Mouse (Mus musculus): Measurements from ENCODE around the gene Agxt.

Agxt gene

DNA sequence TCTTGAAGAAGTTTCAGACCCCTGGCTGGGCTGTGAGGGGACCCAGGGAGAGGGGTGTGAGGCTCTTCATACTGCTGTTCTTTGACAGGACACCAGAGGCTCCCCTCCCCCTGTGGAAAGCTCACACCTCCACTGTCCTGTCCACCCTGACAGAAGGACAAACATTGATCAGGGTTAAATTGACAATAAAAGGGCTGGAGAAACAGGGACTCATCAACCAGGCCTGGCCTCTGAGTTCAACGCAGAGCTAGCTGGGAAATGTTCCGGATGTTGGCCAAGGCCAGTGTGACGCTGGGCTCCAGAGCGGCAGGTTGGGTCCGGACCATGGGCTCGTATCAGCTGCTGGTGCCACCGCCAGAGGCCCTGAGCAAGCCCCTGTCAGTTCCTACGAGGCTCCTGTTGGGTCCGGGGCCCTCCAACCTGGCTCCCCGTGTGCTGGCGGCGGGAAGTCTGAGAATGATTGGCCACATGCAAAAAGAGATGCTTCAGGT lies at the start of gene Agxt:
Agxt (plus strand) TSS at position 205 of the 491 bp plus-strand sequence.
- DNase-seq (ENCODE audit: low spot score), result no peak

DNA sequence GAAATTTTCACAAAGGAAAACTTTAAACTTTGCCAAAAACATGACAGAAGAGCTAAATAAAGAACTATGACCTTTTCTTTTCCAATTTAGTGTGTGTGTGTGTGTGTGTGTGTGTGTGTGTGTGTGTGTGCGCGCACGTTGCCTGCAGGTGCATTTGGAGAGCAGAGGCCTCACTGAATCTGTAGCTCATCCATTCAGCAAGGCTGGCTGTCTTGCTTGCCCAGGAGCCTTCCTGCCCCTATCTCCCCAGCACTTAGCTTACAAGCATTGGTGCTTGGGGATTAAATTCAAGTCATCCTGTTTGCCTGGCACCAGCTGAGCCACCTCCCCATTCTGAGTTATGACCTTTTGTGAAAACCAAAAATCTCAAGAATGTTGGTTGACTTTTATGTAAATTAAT lies 42.5 kb upstream of the Agxt start:
- no peak for DNase-seq (ENCODE audit: low spot score)

DNA sequence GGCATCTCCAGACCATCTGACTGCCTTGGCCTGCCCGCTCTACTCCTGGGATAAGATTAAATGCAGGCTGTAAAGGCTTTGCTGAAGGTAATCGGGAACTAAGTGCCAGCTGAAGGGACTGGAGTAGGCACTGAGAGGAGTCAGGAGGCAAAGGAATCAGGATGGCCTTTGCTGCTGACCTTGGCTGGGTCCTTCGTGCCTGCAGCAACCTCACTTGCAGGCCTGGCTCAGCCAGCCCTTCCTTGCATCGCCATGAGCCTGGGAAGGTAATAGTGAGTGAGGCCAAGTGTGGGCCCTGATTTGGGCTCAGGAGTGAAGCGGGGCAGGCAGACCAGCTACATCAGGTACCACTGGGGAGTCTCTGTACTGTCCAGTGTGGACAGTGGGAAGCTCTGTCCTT lies 36.1 kb upstream of the Agxt start:
- DNase-seq (ENCODE audit: low spot score), result no peak

DNA sequence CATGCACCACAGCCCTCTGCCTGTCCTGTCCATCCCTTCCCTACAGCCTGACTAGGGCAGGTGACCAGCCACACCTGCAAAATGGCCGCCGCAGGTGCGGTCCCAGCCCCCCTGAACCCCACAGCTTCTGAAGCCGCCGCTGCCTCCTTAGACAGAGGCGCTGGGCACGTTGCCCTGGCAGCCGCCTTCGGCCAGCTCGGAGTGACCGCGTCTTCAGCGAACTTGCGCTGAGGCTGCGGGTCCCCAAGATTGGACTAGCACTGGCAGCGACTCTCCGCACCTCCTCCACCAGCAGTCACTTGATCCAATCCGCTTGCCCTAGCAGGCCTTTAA lies 34.8 kb upstream of the Agxt start:
- peak; percentile 30 for DNase-seq (ENCODE audit: low spot score)

DNA sequence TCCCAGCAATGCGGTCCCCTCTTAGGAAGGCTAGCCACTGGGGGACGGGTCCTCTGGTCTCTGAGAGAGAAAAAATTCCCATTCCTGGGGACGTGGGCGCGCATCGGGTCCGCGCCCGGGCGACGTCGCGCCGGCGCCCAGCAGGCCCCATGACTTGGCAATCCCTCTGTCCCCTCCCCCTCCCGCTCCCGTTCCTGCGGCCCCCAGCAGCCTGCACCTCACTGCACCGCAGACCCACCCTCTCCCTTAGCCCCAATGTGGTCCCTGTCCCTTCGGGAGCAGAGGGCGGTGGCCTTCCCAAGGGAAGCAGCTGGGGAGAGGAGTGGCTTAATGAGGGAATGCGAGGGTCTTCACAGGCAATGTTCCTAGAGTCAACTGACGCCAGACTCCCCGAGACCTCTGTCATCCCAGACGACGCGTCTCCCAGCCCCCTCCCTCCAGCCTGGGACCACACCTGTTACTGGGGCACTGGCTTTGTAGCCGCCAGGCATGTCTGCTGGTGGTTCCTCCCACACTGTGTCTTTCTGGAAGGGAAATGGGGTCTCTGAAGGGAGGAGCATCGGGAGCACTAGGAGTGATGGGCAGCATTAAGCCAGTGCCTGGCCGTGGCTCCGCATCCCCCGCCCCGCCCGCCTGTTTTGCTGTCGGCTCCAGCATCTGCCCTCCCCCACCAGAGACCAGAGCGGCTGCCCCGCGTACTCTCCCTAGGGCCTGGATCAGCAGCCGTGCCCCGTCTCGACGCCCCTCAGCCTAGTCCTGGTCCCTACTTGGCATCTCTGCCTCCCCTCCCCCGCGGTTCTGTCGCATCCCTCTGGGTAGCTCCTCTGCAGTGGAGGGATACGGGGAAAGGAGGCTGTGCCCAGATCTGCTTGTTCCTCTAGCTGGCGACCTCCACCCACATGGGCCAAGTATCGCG lies 34.2 kb upstream of the Agxt start:
- DNase-seq (ENCODE audit: low spot score), result peak; percentile 52

DNA sequence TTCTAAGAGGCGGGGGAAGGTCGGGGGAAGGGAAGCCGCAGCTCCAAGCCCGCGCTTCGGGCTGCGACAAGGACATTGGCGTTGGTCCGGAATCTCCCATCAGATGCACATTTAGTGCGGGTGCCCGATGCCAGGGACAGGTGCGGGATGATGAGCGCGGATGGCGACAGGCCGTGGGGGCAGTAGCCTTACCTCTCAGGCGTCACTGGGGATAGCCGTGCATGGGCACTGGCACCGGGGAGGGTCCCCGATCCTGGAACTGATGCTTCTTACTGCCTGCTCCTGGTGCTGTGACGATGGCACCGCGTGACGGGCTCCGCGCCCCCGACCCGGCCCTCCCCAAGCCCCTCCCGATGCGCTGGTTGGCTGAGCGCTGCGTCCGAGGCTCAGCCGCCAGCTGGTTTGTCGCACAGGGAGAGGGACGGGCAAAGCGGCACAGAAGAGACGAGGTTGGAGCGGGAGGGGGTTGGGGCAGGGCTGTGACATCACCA lies 33.4 kb upstream of the Agxt start, which contains the start of gene Kif1a:
Kif1a (minus strand) TSS at position 381 of the 491 bp plus-strand sequence.
- peak; percentile 77 for DNase-seq (ENCODE audit: low spot score)

DNA sequence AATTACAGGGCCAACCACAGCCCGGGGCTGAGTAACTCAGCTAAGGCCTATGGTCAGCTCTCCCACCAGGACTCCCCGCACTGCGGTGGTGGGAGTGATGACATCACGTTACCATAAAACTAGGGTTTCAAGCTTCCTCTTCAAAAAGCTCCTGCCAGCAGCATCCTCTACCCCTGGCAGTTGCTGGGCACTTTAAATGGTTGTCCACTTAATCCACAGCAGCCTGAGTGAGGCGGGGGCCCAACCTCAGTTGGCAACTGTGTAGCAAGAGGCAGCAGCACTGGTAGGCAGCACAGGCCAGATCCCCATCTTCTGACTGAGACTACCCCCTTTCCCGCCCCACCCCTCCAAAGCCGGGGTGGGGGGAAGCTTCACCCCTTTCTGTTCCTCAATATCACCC lies 32.3 kb upstream of the Agxt start:
- no peak for DNase-seq (ENCODE audit: low spot score)

DNA sequence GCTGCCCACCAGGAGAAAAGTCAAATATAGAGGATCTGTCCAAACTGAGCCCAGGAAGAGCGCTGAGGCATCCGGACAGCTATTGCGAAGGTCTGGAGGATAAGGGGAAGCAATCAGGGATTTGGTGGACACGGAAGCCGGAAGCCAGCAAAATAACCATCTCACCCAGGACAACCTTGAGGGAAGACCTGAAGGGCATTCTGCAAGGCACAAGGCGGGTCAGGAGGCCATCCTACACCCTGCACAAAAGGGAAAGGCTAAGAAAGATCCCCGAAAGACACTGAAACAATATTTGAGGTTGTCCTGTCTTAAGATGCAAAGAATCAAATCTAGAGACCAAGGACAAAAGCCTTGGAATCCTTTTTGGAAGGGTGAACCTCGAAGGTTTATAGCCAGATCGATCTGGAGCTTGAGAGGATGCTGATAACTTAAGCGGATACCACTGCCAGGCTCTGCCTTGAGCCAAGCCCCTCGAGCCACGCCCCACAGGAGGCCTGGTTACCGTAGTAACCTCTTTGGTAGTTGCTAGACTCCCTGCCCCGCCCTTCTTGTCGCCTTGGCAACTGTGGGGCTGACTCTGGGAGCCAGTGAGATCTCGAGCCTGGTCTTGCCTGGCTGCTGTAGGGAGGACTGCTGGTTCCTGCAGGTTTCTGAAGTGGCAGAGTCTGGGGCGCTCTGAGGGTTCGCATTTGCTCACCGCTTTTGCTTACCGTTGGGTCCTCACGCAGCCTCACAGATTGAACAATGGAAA lies 20.2 kb upstream of the Agxt start:
- DNase-seq (ENCODE audit: low spot score), result peak; percentile 98

DNA sequence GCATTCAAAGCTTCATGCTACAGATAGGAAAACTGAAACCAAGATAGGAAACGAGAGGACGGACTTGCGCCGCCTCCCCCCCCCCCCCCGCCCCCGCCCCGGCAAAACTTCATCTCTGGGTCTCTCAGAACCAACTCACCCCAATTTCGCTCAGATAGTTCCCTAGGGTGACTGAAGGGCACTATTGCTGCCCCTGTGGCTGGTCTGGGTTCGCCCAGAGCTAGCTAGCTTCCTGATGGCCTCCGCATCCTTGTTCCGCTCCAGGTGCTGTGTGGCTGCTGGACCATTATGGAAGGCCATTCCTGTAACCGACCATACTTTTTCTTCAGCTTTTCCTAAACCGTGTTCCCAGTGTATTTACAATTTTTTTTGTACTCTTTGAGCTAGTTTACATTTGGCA lies 19.6 kb upstream of the Agxt start:
- DNase-seq (ENCODE audit: low spot score), result peak; percentile 33

DNA sequence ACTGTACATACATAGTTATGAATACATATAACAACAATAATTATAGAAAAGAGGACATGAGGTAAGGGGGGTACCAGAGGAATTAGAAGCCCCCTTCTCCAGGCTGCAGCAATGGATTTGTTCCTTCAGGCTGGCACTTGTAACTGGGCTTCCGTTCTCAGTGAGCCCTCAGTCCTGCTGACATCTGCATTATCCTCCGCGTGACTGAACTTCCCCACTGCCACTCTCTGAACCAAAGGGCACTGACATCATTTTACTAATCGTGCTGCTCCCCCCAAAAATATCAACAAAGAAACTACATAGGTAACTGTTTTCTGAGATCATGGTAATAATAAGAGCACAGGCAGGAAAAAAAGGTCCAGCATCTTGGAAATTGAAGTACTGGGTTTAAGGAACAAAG lies 16.2 kb upstream of the Agxt start:
- DNase-seq (ENCODE audit: low spot score), result no peak

DNA sequence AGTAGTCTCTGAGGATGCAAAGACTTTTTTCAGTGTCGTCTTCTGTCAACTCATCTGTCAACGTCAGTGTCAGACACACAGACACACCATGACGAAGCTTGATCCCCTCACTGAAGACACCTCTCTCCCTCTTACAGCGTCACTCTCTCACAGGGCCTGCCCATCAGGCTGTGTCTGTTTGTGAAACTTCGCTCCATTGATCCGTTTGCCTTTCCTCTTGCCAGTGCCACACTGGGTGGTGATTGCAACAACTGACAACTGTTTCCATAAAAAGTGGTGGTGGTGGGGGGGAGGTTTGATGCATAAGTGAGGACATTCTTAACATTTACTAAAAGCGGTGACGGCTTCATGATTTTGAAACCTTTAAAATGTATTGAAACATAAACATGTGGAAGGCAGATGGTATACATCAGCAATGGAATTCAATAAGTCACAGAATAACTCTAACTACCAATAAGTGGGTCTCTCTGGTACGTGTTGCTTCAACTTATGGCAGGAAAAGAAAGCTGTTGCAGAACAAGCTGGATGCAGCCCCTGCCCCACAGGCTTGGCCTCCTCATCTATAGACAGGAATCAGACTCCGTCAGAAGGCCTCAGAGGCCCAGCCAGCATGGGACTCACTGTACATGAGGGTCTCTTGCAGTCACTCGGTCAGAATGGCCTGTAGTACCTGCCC lies 11.7 kb upstream of the Agxt start:
- DNase-seq (ENCODE audit: low spot score), result no peak

DNA sequence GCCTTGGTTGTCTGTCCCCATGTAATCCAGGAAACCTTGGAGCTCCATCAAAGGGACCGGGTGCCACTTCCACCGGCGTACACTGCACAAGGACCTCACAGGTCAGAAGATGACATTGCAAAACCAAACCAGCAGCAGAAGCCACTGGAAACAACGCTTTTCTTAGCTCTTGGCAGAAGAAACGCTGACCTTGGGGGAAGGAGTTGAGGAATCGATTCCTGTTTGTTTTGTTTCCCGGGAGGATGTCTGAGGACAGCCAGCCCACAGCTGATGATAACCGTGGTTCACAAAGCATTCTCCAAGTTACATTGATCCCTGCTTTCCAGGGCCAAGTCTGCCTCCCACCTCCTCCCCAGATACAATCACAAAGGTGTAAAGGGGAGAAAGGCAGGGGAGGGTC lies 11.0 kb upstream of the Agxt start:
- no peak for DNase-seq (ENCODE audit: low spot score)

DNA sequence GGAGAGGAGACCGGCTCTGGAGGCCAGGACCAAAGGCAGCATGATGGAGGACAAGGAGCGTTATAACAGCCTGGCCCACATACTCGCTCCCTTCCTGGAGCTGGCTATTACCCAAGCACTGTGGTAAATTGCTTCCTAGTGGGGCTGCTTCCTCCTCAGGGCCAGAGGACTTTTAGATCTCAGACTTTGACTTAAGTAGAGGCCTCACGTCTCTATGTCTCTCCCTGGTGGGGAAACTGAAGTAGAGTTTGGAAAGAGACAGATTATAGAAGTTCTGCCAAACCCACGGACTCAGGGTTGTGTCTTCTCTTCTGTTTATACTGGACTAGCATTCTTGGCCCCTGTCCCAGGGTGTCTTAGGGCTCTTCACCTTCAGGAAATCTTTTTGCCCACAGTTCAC lies 9.8 kb upstream of the Agxt start:
- DNase-seq (ENCODE audit: low spot score), result no peak

DNA sequence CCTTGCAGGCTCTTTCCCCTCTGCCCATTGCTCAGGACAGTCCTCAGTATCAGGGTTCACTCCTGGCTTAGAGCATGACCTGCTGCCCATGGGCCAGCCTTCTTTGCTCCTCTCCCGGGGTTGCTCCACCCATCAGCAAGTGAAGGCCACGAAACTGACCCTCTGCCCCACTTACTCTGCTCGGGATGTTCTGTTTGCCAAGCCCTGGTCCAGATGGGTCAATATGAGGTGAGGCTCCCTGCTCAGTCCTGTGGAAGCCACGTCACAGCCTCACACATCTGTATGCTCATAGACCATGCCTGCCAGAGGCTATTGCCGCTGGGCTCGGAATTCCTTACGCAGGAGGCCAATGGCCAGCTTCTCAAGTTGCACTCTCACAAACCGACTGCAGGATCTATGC lies 6.8 kb upstream of the Agxt start:
- no peak for DNase-seq (ENCODE audit: low spot score)

DNA sequence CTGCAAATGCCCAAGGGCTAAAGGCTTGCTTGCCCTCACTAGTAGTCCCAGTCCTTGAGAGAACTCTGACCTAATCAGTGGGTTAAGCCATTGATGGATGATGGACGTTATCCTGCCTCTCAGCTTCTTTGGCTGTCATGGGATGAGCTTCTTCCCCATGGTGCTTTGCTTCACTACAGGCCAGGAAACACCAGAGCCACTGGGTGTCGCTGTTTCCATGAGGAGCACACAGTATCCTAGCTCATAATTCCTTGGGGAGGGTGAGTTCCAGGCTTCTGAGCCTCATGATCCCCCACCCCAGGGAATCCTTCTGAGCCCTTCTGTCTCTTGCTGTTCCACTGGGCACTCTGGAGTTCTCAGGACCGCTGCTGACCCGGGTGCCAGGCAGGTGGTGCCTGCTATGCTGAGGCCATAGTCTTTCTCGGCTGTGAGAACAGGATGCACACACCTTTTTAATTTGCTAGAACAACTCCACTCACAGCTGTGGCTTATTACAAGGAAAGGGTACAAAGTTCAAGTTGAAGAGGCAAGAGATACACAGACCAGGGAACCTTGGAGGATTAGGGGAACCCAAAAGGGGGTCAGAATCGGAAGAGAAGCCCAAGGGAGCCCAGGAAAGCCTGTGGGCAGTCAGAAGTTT lies 6.2 kb upstream of the Agxt start:
- peak; percentile 79 for DNase-seq (ENCODE audit: low spot score)

DNA sequence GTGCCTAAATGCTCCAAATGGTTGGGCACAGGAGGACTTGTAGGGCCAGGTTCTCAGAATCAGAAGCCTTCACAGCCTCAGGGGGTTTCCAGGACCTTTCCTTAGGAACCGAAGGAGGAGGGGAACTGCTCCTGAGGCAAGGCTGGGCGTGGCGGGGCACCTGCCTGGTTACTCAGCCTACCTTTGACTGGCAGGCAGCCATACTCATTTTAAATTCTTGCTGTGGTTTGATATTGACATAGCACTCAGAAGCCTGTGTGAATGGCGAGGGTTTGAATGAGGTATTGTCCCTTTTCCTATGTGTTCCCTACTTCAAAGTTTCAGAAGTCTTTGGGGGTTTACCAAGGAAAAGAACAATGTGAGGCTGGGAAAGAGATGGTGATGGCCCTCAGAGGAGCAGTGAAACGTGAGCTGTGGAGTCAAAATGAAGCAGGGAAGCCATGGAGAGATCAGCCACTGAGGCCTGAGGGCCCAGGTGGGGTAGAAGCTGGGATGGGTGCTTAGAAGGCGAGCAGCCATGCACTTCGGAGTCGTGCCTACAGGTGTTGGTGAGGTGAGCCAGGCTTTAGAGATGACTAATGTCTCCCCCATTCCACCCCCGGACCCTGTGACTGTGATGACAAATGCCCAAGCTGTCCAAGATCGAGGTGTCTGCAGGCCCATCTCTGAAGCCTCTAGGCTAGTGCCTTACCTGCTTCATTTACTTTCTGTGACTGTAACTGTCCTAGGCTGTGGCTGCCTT lies 4.6 kb upstream of the Agxt start:
- no peak for DNase-seq (ENCODE audit: low spot score)

DNA sequence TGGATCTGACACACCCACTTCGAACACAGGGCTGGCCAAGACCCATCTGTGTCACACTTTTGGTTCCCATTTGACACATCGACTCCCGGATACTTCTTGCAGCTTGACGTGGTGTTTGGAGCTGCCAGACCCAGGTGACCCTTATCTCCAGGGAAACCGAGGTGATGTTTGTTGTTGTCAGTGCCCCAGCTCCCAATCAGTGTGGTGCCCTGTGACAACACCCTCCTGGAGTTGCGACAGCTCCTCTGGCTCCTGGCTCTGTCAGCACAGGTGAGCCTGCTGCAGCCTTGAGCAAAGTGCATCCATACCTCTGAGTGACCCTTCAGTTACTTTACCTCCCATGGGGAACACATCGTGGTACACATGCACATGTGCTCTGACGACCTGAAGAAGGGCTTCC lies 2.4 kb upstream of the Agxt start:
- DNase-seq (ENCODE audit: low spot score), result no peak

DNA sequence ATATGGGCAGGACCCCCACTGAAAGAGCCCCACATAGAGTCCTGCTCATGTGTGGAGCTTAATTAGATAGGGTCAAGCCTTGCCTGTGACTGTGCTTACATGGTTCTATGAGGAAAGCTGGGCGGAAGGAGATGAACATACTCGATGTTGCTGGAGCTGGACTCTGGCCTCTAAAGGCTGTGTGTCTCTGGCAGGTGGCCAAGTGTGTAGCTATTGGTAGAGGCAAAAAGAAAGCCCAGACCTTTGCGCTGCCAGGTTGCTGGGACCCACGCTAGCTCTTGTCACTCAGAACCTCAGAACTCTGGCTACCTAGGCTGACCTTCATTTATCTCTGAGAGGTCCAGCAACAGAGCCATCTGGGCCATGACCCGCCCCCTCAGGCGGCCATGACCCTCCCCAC lies 3.5 kb downstream of the Agxt start:
- no peak for DNase-seq (ENCODE audit: low spot score)

DNA sequence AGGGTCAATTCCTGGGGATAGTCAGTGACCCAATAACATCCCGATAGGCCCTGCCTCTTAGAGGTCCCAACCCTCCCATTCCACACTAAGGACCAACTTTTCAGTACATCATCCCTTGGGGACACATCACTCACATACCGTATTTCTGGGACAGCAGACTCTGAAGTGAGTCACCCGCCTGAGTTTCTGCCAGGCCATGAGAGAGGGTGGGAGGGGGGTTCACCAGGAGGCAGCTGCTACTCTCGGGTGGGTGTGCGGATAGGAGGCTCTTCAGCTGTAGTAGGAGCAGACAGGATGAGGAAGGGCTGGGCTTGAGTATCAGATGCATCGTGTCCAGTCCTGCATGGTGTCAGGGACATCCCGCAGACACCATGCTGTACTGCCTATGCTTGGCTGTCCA lies 4.7 kb downstream of the Agxt start:
- no peak for DNase-seq (ENCODE audit: low spot score)

DNA sequence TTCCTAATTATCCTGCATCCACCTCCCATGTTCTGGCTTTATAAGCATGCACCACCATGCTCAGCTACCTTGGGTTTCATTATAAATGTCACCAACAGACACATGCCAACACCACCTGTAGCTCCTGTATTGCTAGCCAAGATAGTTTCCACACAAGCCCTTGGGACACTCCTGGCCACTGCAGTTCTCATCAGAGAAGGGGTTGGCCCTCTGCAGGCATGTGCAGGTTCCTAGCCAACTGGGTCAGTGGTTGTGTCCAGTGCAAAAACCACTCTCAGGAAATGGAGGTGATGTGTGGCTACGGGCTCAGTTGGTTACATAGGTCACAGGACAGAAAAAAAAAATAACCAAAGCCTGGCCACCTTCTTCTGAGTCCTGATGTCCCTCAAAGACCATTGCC lies 7.8 kb downstream of the Agxt start:
- no peak for DNase-seq (ENCODE audit: low spot score)

DNA sequence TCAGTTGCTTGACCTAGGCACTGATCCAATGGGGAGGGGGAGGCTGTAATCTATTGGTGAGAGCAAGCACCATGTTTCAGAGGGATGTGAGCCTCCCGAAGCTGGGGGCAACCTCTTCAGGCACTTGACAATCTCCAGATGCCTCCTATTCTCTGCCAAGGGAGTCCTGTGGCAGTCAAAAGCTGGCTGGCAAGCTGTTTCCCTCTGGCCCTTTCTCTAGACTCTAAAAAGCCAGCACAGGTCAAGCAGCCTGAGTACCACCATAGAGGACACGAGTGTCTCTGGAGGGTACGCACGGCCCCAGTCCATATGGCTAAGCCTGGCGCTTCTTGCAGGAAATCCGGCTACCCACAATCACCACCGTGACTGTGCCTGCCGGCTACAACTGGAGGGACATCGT lies 9.1 kb downstream of the Agxt start:
- no peak for DNase-seq (ENCODE audit: low spot score)

Data from embryo, embryonic 10 days (tissue).